Mouse (Mus musculus) hindbrain, embryonic 15.5 days (tissue): Measurements from ENCODE around the gene Ece2. TPM values are rescaled to one million over a fixed set of nuclear protein-coding genes. Genes with fewer than 3 reads are reported as not detected.

ENCODE experiments used
- ATAC-seq: fragments of 200-750 bp; cut with Nextera tagmentation; 2 replicates; pipeline ENCODE4 v1.8.0; 2017; ENCODE audit warnings: low read depth, moderate number of reproducible peaks, moderate TSS enrichment; ENCODE audit not compliant: low FRiP score
- H3K27ac ChIP-seq: fragments of 300-500 bp; sonication (generic); replicated peaks from 2 replicates; pipeline ENCODE4 v1.5.1; 2015; ENCODE audit warnings: mild to moderate bottlenecking, inconsistent platforms
- H3K27me3 ChIP-seq: fragments of 300-500 bp; sonication (generic); 2 replicates; pipeline ENCODE4 v1.6.1; 2015; ENCODE audit warnings: control low read depth, inconsistent platforms
- H3K36me3 ChIP-seq: fragments of 300-500 bp; sonication (generic); 2 replicates; pipeline ENCODE4 v1.6.1; 2015; ENCODE audit warnings: control low read depth, inconsistent platforms
- H3K4me1 ChIP-seq: fragments of 300-500 bp; sonication (generic); replicated peaks from 2 replicates; pipeline ENCODE4 v1.6.1; 2015; ENCODE audit warnings: control low read depth, inconsistent platforms
- H3K4me2 ChIP-seq: fragments of 300-500 bp; sonication (generic); 2 replicates; pipeline ENCODE4 v1.6.1; 2015; ENCODE audit warnings: moderate library complexity, mild to moderate bottlenecking, inconsistent platforms
- H3K4me3 ChIP-seq: fragments of 300-500 bp; sonication (generic); 2 replicates; pipeline ENCODE4 v1.5.1; 2015; ENCODE audit warnings: mild to moderate bottlenecking, inconsistent platforms
- H3K9ac ChIP-seq: fragments of 300-500 bp; sonication (generic); 2 replicates; pipeline ENCODE4 v1.6.1; 2015; ENCODE audit warnings: inconsistent platforms
- H3K9me3 ChIP-seq: fragments of 300-500 bp; sonication (generic); 2 replicates; pipeline ENCODE4 v1.6.1; 2016; ENCODE audit warnings: control low read depth, inconsistent platforms
- WGBS: fragments of 180-500 bp; shearing (Covaris S2); methylation state at CpG from one replicate; pipeline ENCODE4 v1.1.7; 2015; 5-methylcytosine and 5-hydroxymethylcytosine counted together
- polyA plus RNA-seq: library from polyadenylated mRNA; unstranded; fragments of >200 nt; fragmentation: Nextera tagmentation; extraction: Ambion mirVana; gene quantifications from 2 replicates; pipeline ENCODE4 v1.2.1, GENCODE M21; 2015

The Ece2 gene
- 15.1 and 18.1 TPM in 2 replicates for polyA plus RNA-seq

DNA sequence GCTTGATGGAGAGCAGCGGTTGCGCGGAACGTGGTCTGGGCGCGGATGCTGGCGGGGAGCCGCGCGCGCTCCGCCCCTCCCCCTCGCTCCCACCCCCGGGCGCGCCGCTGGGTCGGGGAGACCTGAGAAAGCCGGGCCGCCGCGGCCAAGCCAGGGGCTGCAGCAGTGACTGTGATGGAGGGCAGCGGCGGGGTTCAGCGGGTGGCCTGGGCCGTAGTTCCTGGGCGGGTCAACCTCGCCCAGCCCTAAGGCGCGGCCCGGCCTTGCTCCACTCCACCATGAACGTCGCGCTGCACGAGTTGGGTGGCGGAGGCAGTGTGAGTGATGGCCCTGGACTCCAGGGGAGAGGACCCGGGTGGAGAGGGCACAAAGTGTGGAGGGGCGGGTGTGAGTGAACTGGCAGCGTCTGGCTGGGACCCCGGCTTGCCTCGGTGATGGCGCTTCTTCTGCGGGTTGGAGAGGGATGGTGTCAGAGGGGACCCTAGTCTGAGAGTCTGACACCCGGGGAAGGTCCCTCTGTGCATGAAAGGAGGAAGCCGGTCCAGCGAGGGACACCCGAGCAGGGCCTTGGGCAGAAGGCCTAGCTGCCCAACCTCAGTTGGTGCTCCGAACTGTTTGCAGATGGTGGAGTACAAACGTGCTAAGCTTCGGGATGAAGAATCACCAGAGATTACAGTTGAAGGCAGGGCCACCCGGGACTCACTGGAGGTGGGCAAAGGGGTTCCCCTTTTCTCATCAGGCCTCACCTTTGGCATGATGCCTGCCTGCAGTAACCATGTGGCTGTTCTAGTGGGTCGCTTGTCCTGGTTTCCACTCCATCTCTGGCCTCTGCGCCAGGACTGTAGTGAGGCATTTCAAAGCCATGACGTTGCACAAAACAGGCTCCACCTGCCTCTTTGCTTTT lies at the start of gene Ece2:
Ece2 (plus strand) TSS at position 98 of the 904 bp plus-strand sequence.
- H3K27me3 ChIP-seq = no peaks in the 10 kb centered on the region
- 6% methylated on average over 41 of the region's 54 CpGs for WGBS
- H3K9ac ChIP-seq = peak within 1 kb of the TSS; percentile 86
- H3K4me1 ChIP-seq = peaks cover 29% of the 10 kb centered on the region
- peak within 1 kb of the TSS; percentile 94 for H3K4me2 ChIP-seq
- H3K4me3 ChIP-seq = peak within 1 kb of the TSS; percentile 74
- peaks cover 4% of the 10 kb centered on the region for H3K36me3 ChIP-seq
- ATAC-seq = peak; percentile 57
- H3K27ac ChIP-seq = peak within 1 kb of the TSS; percentile 76
- no peaks in the 10 kb centered on the region for H3K9me3 ChIP-seq

DNA sequence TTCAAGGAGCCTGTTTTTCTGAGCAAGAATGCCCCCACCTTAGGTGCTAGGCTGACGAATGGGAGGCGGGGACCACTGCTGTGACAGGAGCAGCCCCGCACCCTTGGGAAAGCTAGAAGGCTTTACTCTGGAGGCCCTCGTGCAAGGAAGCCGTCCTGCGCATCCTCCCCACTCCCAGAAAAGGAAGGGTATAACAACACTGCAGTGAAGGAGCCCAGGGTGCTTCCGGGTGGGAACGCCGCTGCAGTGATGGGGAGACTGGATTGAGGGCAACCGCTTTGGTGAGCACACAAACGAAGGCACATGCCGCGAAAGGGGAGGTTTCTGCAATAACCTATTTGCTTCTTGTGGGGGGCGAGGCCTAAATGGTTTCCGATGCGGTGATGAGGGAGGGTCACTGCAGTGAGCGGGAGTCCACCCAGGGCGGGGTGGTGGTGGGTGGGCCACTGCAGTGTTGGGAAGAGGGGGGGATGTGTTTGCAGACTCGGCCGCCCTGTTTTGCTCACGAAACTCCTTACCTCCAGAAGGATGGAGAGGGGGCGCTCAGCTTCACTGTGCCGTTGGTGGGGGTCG lies 40.2 kb upstream of the Ece2 start, which contains the start of gene Vwa5b2:
Vwa5b2 (plus strand) TSS at position 106 of the 573 bp plus-strand sequence.
- no peaks in the 10 kb centered on the region for H3K36me3 ChIP-seq
- ATAC-seq = peak; percentile 87
- no peaks in the 10 kb centered on the region for H3K9me3 ChIP-seq
- peak within 1 kb of the TSS; percentile 52 for H3K9ac ChIP-seq
- 1% methylated on average over 24 of the region's 24 CpGs for WGBS
- peak within 1 kb of the TSS; percentile 54 for H3K4me3 ChIP-seq
- peak within 1 kb of the TSS; percentile 88 for H3K4me2 ChIP-seq
- peaks cover 22% of the 10 kb centered on the region for H3K4me1 ChIP-seq
- peak within 1 kb of the TSS; percentile 79 for H3K27ac ChIP-seq
- peaks cover 36% of the 10 kb centered on the region for H3K27me3 ChIP-seq

GRCm38 (mm10) chr16:20589939-20590679 lies 39.5 kb upstream of the Ece2 start:
- WGBS = under 1% methylated on average over 38 of the region's 39 CpGs
- Histone ChIP-seq H3K4me3 (peak overlapping the region; percentile 54), H3K36me3 (0 out of 2 replicates have a peak, but pooled peaks cover under 1% of the 10 kb centered on the region), H3K9ac (peak overlapping the region; percentile 52), H3K27me3 (peaks cover 36% of the 10 kb centered on the region), H3K4me2 (peak overlapping the region; percentile 88), H3K4me1 (peaks cover 22% of the 10 kb centered on the region), H3K9me3 (no peaks in the 10 kb centered on the region), H3K27ac (peak overlapping the region; percentile 79)
- peak; percentile 91 for ATAC-seq

- Histone ChIP-seq H3K27ac (peak overlapping the region; percentile 79), H3K9ac (peak overlapping the region; percentile 52)
- ATAC-seq = 0 out of 2 replicates have a peak, but pooled peaks have one; percentile 24
Measured at GRCm38 (mm10) chr16:20590680-20591038, 39.0 kb upstream of the Ece2 start.

GRCm38 (mm10) chr16:20591076-20591705 lies 38.4 kb upstream of the Ece2 start:
- 0 out of 2 replicates have a peak, but pooled peaks cover 3% of the 10 kb centered on the region for H3K36me3 ChIP-seq
- H3K4me1 ChIP-seq = peaks cover 22% of the 10 kb centered on the region
- H3K9ac ChIP-seq = peak overlapping the region; percentile 52; the same call in 1 of the 2 replicates
- H3K9me3 ChIP-seq = no peaks in the 10 kb centered on the region
- peaks cover 36% of the 10 kb centered on the region for H3K27me3 ChIP-seq
- peak overlapping the region; percentile 88 for H3K4me2 ChIP-seq
- 6% methylated on average over 48 of the region's 48 CpGs for WGBS
- ATAC-seq = 0 out of 2 replicates have a peak, but pooled peaks have one; percentile 0
- H3K4me3 ChIP-seq = peak overlapping the region; percentile 54
- no peak overlapping the region for H3K27ac ChIP-seq

More at GRCm38 (mm10) chr16:20590680-20591038, 39.0 kb upstream of the Ece2 start:
- WGBS = 2% methylated on average over 17 of the region's 17 CpGs
- Histone ChIP-seq H3K4me3 (peak overlapping the region; percentile 54), H3K36me3 (0 out of 2 replicates have a peak, but pooled peaks cover 3% of the 10 kb centered on the region), H3K4me2 (peak overlapping the region; percentile 88), H3K9me3 (no peaks in the 10 kb centered on the region), H3K27me3 (peaks cover 36% of the 10 kb centered on the region), H3K4me1 (peaks cover 22% of the 10 kb centered on the region)

GRCm38 (mm10) chr16:20595060-20595673 lies 34.5 kb upstream of the Ece2 start:
- no peak overlapping the region for H3K4me3 ChIP-seq
- peaks cover 12% of the 10 kb centered on the region for H3K4me1 ChIP-seq
- no peak for ATAC-seq
- H3K9ac ChIP-seq = no peak overlapping the region
- H3K27ac ChIP-seq = no peak overlapping the region
- H3K27me3 ChIP-seq = peaks cover 30% of the 10 kb centered on the region
- WGBS = 84% methylated on average over 7 of the region's 7 CpGs
- H3K4me2 ChIP-seq = no peak overlapping the region
- H3K9me3 ChIP-seq = no peaks in the 10 kb centered on the region
- H3K36me3 ChIP-seq = 0 out of 2 replicates have a peak, but pooled peaks cover 3% of the 10 kb centered on the region

- Histone ChIP-seq H3K4me2 (no peak overlapping the region), H3K9ac (no peak overlapping the region), H3K27ac (no peak overlapping the region), H3K27me3 (peaks cover 27% of the 10 kb centered on the region), H3K36me3 (0 out of 2 replicates have a peak, but pooled peaks cover 3% of the 10 kb centered on the region), H3K4me1 (peaks cover 7% of the 10 kb centered on the region), H3K4me3 (no peak overlapping the region), H3K9me3 (no peaks in the 10 kb centered on the region)
- 84% methylated on average over 4 of the region's 4 CpGs for WGBS
- ATAC-seq = no peak
Measured at GRCm38 (mm10) chr16:20595737-20596136, 33.9 kb upstream of the Ece2 start.

- no peak for ATAC-seq
- Histone ChIP-seq H3K4me3 (no peak overlapping the region), H3K9ac (no peak overlapping the region), H3K27me3 (peaks cover 15% of the 10 kb centered on the region), H3K27ac (no peak overlapping the region), H3K4me2 (no peak overlapping the region), H3K9me3 (no peaks in the 10 kb centered on the region), H3K4me1 (no peaks in the 10 kb centered on the region), H3K36me3 (0 out of 2 replicates have a peak, but pooled peaks cover 5% of the 10 kb centered on the region)
- whole genome bisulfite sequencing = 75% methylated on average over 7 of the region's 7 CpGs
Measured at GRCm38 (mm10) chr16:20596687-20597441, 32.8 kb upstream of the Ece2 start.

GRCm38 (mm10) chr16:20600511-20600910 lies 29.1 kb upstream of the Ece2 start:
- no peak for ATAC-seq
- Histone ChIP-seq H3K27ac (no peak overlapping the region), H3K27me3 (no peaks in the 10 kb centered on the region), H3K4me2 (no peak overlapping the region), H3K4me1 (no peaks in the 10 kb centered on the region), H3K36me3 (peaks cover 25% of the 10 kb centered on the region), H3K9ac (no peak overlapping the region), H3K9me3 (no peaks in the 10 kb centered on the region), H3K4me3 (no peak overlapping the region)
- WGBS = 55% methylated on average over 5 of the region's 5 CpGs

DNA sequence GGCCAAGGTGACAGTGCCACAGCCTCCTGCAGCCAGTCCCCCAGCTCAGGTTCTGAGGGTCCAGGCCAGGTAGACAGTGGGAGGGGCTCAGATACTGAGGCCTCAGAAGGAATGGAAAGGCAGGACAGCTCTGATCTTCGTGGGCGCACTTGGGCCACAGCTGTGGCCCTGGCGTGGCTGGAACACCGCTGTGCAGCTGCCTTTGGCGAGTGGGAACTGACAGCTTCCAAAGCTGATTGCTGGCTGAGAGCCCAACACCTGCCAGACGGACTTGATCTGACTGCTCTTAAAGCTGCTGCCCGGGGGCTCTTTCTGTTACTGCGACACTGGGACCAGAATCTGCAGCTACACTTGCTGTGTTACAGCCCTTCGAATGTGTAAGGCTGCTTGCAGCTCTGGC lies 24.9 kb upstream of the Ece2 start:
- no peak for ATAC-seq
- Histone ChIP-seq H3K4me3 (no peak overlapping the region), H3K4me1 (peaks cover 12% of the 10 kb centered on the region), H3K4me2 (no peak overlapping the region), H3K27me3 (no peaks in the 10 kb centered on the region), H3K27ac (no peak overlapping the region), H3K36me3 (peaks cover 48% of the 10 kb centered on the region), H3K9ac (no peak overlapping the region), H3K9me3 (no peaks in the 10 kb centered on the region)
- WGBS = 53% methylated on average over 9 of the region's 9 CpGs
